Mouse (Mus musculus) urinary bladder, postnatal 10 days (tissue): ENCODE results near the gene Ctse.

Experiments
- DNase-seq: peaks from one replicate; pipeline ENCODE4 v3.0.0; 2022; ENCODE audit warnings: low spot score

The Ctse gene

GRCm38 (mm10) chr1:131652670-131653443 is 14.8 kb downstream of the Ctse start:
- DNase-seq, result no peak

- no peak for DNase-seq
Observed at GRCm38 (mm10) chr1:131655601-131656000, 17.5 kb downstream of the Ctse start.

- DNase-seq, result peak; percentile 72
Observed at GRCm38 (mm10) chr1:131657945-131658354, 19.8 kb downstream of the Ctse start.

- no peak for DNase-seq
Observed at GRCm38 (mm10) chr1:131659512-131660085, 21.5 kb downstream of the Ctse start.

DNA sequence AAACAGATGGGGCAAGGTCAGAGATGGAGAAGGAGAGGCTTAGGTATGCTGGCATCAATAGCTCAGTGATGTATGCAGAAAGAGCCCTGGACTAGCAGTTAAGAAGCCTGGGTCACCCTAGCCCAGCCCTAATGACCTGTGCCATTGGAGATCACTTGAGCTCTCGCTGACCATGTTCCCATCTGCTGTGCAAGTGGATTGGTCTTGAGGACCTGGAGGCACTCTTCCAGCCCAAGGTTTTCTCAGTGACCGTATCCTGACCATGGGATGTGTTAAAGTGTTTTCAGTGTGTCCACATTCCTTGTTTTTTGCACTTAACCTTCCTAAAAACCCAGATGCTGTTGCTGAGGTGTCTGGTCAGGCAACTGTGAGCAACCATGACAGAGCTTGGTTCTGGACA is 22.2 kb downstream of the Ctse start:
- DNase-seq, result no peak

DNA sequence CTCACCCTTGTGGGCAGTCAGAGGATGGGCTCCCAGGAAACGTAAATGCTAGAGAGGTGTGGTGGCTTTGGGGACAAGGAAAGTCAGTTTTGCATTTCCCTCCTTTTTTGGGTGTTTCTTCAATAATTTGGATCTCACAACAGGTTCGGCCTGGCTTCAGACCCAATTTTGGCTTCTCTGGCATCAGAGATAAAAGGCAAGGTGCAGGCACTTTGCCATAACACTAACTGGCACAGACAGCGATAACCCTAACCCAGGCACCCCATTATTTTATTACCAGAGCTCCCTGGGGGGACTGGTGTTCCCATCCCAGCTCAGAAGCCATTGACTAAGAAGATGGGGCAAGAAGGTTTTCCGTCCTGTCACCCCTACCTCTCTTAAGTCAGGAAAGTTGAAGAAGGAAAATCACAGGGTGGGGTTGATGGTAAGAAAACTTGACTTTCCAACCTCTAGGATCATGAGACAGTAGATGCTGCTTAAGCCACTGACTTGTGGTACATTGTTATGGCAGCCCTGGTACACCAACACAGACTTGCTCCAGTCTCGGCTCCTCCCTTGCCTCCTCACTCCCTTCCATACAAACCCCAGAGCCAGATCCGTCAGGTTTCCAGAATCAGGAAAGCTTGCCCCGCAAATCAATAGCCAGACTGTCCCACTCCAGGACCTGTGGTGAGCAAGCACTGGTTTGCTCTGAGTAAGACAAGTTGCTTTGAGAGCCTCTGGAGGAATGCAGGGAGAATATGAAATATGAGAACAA is 22.8 kb downstream of the Ctse start:
- no peak for DNase-seq

DNA sequence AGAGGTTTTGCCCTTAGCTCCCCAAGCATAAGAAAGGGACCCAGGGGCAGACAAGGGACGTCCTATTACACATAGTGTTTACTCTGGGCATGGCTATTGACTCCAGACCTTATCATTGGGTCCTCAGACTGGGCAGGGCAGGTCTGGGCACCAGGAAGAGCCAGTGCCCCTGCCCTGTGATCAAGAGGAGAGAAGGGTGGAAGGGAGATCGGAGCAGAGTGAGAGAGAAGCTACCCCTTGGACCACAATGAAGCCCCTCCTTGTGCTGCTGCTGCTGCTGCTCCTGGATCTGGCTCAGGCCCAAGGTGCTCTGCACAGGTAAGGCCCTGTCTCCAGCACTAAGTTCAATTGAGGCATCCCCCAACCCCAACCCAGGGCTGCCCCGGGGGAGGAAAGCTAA is 23.6 kb downstream of the Ctse start:
- no peak for DNase-seq

DNA sequence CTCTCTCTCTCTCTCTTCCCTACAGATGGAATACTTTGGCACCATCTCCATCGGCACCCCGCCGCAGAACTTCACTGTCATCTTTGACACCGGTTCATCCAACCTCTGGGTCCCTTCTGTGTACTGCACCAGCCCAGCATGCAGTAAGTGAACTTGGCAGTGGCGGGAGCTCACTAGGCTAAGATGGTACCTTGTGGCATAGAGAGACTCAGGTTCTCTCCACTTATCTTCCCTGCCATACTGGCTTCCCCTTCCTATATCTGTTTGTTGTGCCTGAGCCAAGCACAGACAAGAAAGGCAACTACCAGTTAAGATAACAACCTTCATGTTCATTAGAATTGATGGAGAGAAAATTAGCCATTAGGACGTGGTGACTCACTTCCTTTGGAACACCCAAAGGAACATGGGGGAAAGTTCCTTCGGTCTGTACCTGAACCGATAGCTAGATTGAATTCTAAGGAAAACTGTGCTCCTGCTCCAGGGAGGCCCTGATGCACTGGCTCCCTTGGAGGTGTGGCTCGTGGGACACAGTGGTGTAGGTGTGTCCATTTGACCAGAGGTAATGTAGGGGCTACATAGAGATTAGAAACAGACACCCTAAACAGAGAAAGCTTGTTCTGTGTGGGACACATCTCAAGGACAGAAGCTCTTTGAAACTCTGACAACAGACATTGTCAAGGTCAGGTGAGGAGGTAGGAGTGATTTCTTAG is 25.3 kb downstream of the Ctse start:
- no peak for DNase-seq

- no peak for DNase-seq
Observed at GRCm38 (mm10) chr1:131664136-131664535, 26.0 kb downstream of the Ctse start.

GRCm38 (mm10) chr1:131665886-131666285 is 27.8 kb downstream of the Ctse start:
- no peak for DNase-seq

DNA sequence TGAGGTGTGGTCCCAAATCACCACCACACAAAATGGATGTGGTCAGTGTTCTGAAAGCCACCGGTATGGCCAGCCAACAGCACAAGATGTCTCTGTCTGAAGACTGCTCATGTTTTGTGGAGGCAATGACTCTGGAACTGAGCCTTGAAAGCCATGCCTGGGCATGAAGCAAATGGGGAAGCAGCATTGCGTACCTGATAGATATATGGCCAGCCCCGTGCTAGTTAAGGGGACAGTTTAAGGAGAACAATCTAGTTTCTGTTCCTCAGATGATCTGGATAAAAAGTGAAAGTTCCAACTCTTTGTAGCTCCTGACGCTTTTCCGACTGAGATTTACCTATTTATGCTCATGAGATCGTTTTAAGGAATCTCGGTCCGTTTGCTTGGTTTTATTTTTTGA is 33.0 kb downstream of the Ctse start:
- DNase-seq, result no peak

DNA sequence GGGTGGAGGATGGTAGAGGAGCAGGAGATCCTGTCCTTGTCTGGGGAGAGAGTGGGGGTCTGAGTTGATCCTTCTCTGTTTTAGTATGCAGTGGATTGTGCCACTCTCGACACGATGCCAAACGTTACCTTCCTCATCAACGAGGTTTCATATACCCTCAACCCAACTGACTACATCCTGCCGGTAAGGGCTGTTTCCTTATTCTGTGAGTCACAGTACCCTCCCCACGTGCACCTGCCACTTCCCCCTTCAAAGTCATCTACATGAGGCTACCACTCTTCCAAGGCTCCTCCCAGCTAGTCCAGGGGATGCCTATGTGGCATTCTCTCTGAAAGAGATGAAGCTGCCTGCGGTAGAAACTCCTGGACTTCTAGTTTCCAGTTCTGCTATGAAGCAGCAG is 34.3 kb downstream of the Ctse start:
- DNase-seq, result no peak

GRCm38 (mm10) chr1:131679644-131680043 is 41.5 kb downstream of the Ctse start:
- no peak for DNase-seq

- no peak for DNase-seq
Observed at GRCm38 (mm10) chr1:131687739-131688138, 49.6 kb downstream of the Ctse start.

- DNase-seq, result no peak
Observed at GRCm38 (mm10) chr1:131688475-131688874, 50.4 kb downstream of the Ctse start, which contains the start of gene Rab7b. Rab7b (plus strand) TSS chr1:131688695.

- no peak for DNase-seq
Observed at GRCm38 (mm10) chr1:131689016-131689415, 50.9 kb downstream of the Ctse start.

DNA sequence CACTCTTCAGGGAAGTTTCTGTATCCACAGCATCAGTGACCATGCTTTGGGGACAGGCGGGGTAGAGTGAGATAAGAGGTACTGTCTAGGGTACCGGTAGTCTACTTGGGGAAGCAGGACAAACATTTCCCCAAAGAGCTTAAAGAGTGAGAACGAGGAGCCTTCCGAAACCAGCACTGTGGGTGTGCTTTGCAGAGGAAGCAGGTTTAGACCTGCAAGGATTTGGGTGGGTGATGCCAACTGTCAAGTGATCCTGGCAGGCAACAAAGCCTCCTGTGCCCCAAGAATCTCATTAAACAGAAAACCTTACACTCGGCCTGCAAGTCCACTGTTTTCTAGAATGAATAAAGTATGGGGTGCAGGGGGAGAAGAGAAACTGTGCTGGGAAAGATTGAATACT is 51.8 kb downstream of the Ctse start:
- DNase-seq, result no peak

DNA sequence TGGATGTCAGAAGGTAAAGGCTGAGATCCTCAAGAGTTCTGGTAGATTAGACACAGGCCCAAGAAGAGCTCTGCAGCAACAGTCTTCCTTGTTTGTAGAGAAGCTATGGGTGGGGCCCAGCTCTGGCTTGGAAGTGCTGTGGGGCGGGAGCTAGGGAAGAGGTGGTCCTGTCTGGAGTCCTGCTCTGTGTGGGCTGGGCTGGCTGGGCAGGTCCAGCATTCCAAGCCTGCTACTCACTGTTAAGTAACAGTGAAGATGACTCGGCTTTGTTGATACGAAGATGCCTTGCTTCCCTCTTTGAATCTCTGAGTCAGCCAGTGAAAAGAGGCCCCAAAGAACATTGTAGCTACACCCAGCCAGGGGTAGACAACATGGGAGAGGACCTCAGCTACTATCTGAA is 52.3 kb downstream of the Ctse start:
- peak; percentile 34 for DNase-seq

DNA sequence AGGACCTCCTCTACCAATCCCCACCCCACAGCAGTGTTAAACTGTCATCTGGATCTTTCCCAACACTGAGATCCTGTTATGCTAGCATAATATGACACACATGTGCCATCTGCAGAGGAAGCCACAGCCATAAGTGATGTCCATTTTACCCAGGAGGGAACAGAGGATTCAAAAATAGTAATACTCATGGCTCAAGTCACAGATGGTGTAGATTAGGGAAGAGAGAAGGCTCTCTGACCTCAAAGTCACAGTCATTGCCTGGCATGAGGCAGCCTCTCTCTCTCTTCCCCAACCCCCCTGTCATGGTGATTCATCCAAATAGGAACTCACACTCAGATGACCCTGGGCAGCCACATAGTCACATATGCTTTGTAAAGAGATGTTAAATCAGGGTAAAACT is 53.2 kb downstream of the Ctse start:
- no peak for DNase-seq

DNA sequence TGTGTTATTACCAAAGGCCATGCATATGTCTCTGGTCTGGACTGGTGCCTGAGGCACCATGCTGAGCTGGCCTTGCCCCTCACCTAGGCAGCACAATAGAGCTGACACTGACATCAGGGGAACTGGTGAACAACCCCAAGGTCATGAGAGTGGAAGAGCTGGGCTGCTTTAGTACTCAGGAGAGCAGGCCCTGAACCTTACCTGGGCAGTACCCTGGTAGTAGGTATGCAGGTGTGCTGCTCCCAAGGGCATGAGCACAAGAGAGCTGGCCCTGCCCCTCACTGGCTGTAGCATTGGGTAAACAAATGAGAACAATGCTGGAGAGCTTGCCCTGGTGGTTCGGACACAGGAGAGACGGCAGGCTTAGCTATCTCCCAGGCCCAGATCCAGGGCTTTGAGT is 57.2 kb downstream of the Ctse start:
- no peak for DNase-seq

DNA sequence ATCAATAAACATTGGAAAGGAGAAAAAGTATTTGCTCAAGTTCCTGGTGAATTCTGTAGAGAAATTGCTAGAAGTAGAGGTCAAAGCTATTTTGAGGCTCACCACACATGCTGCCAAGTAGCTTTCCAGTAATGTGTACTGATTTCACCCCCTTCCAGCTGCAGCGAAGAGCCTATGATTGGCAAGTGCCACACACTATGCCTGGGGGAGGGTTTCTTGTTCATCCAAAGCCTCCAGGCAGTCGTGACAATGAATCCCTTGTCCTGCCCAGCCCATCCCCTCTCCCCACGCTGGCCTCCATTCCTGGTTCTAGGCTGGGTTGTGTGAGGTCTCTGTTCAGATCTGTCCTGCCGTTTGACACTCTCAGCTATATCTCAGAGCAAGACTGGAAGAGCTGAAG is 58.2 kb downstream of the Ctse start:
- DNase-seq, result no peak

DNA sequence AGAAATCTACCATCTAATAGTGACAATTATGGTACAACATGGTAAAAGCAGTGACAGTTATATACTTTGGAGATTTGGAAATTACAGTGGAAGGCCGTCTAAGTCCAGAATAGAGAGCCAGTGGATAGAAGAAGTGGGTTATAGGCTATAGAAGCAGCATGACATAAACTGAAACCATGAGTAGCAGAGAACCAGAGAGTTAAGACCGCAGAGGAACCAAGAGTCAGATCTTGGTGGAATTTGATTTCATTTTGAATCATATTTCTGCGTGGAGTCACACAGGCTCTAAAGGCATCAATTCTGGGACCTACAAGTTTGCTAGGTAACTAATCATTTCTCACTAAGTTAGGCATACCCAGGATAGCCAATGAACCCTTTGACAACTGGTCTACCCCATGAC is 60.7 kb downstream of the Ctse start:
- DNase-seq, result no peak

- DNase-seq, result no peak
Observed at GRCm38 (mm10) chr1:131699642-131700041, 61.5 kb downstream of the Ctse start.
